Mouse (Mus musculus) lung, adult 18-20 months (tissue): ENCODE data around the gene Hmcn1.

Experiments
- DNase-seq, 2 experiments: peaks; one replicate each; pipeline ENCODE4 v3.0.0; 2022; ENCODE audit warnings: mixed read lengths in 2 of 2

The Hmcn1 gene

DNA sequence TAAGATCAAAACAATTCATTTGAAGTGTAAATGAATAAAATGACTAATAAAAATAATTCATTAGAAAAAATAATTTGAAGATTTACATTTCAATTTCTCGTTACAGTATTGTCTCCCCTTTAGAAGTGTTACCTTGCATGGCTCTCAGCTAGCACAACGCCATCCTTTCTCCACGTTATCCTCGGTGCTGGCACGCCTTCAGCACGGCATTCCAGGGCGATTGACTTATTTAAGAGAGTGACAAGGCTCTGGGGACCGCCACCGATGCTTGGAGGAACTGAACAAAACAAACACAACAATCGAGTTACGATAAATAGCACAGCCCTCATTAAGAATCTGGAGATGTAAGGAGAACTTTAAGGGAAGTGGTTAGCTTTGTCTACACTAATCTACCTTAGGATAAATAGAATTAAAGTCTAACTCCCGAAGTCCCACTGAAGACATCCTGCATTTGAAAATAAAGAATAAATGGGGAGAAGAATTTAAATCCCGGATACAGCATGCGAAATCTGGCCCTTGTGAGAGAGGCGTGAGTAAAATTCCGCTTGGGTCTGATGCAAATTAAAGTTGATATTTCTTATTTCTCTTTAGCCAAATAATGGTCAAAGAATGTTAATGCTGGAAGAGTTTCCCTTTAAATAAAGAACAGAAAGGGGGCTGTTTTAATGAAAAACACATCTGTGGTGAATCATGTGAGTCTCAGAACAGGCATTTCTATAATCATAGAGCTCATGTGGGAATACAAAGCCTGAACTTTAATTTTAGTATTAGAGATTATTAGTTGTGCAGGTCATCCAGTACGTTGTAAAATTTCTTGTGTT, 362.0 kb downstream of the Hmcn1 start:
- DNase-seq, result no peak

DNA sequence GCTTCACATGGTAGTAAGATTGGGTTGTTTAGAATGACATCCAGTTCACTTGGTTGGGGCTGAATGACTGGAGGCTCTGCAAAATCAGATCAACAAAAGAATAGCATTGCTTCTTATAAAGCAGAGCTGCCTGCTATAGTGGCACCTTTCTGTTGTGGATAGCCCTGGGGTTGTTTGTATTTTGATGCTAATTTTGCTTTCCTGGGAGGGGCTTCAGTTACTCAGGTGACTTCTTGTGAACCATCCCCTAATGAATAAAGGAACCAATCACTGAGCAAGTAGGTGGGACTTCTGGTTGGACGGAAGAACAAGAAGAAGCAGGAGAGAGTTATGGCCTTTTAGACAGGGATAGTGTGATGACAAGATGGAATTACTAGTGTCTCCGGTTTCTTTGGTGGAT, 370.0 kb downstream of the Hmcn1 start:
- DNase-seq, result no peak

- DNase-seq, result no peak
These were observed 382.7 kb downstream of the Hmcn1 start for GRCm38 (mm10) chr1:150610539-150610938.

DNA sequence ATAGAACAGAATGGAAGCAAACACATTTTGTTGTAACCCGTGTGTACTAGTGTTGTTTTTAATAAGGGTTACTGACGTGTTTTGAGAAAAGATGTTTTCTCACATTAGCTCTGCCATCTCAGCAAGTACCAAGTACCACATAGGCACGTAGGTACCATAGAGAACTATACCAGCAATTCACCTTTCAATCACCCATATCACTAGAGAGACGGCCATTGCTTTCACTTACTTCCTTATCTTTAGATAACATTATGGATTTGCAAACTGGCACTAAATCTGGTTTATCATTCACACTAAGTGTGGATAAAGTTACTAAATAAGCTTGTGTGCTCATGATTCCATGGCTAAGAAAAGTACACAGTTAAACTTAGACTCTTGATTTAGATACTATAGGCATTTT, 387.1 kb downstream of the Hmcn1 start:
- DNase-seq, result no peak

GRCm38 (mm10) chr1:150593614-150594013, 399.6 kb downstream of the Hmcn1 start:
- DNase-seq, result no peak

GRCm38 (mm10) chr1:150591253-150591652, 402.0 kb downstream of the Hmcn1 start:
- DNase-seq, result peak; percentile 7 to 32

GRCm38 (mm10) chr1:150587410-150587809, 405.8 kb downstream of the Hmcn1 start:
- no peak for DNase-seq

- no peak for DNase-seq
These were observed 408.8 kb downstream of the Hmcn1 start for GRCm38 (mm10) chr1:150584477-150584876.

DNA sequence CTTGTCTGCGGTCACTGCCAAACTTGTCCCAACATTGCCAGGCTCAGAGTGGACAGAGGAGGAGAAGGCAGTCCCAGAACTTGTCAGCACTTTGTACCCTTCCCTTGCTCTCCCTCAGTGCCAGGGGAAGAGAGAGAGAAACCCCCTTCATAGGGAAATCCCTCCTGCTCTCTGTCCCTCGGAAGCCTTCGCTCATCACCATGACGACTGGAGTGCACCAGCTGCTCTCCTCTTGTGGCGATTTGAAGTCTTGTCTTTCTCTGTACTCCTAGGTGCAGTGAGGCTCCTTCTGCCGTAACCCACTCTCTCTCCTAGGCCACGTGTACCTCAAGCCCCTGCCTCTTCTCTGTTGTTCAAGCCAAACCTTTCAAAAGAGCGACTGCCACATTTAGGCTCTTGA, 409.5 kb downstream of the Hmcn1 start:
- no peak for DNase-seq

GRCm38 (mm10) chr1:150580561-150580960, 412.7 kb downstream of the Hmcn1 start:
- DNase-seq, result no peak

- DNase-seq, result no peak
These were observed 419.8 kb downstream of the Hmcn1 start for GRCm38 (mm10) chr1:150573407-150573806.

DNA sequence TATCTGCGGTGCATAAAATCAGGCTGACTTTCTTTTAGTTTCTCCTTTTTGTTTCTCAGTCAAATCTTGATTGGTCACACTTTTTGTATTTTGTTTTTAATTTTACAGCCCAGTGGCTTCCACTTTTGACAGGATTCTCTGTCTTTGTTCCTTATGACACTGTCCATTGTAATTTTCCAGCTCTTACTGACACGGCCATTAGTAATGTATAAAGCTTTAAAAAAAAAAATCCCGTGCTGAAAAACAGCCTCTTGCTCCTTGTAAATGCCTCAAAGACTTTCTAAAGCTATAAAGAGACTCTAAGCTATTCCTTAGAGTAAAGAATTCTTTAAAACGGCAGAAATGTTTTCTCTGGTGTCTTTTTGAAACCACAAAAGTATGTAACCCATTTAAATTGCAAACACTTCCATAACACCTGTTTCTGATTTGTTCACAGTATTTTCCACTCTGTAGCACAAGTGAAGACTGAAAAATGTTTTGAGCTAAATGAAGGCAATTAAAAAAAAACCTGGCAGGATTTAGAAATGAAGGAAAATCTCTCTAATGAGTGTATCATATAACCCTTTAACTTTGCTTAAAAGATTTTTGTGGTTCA, 422.6 kb downstream of the Hmcn1 start:
- no peak for DNase-seq

GRCm38 (mm10) chr1:150569820-150570543, 423.3 kb downstream of the Hmcn1 start:
- DNase-seq, result no peak

DNA sequence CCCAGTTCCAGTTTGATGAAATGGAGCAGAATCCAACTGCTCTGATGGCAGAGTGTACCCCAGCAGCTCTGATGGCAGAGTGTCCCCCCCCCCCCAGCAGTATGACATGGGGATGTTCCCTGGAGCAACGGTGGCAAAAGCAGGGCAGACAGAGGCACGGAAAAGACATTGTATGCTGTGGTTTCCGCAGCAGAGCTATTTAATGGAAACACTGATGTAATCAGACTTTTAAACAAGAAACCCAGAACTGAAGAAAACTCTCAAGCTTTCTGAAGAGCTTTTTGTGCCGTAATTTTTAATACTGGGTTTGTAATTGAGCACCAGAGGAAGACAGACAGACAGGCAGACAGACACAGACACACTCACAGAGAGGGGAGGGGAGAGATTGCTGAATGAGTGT, 426.9 kb downstream of the Hmcn1 start:
- DNase-seq, result no peak

DNA sequence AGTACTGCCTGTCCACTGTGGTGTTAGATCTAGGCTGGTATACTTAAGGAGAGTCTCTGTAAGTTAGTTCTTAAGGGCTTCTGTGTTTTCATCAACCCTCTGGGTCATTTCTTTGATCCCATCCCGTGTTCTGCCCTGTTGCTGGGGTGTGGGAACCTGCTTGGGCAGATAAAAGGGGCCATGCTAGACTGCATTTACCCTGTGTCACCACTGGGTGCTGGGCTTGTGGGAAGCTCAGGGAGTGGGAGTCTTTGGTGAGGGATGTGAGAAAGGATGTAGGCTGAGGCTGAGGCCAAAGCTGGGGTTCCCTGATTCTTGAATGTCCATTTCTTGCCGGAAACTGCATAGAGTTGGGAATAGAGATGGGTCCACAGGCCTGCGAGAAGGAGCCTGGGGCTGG, 436.6 kb downstream of the Hmcn1 start:
- DNase-seq, result no peak

GRCm38 (mm10) chr1:150551390-150551789, 441.8 kb downstream of the Hmcn1 start:
- no peak for DNase-seq

DNA sequence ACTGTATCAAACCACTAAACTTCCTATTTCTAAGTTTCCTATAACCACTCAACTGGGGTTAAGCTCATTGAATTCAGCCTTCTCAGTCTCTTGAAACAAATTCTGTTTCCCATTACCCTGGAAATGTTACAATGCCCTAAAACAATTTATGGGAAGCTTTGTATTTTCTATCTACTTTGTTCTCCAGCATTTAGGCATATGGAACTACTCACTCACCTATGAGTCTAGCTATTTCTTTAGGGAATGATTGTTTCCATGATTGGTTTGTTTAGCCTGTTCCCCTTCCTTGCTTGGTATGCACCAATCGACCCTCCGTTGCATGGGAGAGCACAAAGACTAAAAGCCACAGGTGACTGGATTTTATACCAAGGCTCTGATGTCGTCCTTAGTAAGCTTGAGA, 446.8 kb downstream of the Hmcn1 start:
- DNase-seq, result no peak

GRCm38 (mm10) chr1:150540267-150540666, 453.0 kb downstream of the Hmcn1 start:
- peak in 1 of 2 experiments; percentile 2 for DNase-seq

- DNase-seq, result no peak
These were observed 455.7 kb downstream of the Hmcn1 start for GRCm38 (mm10) chr1:150537410-150538128.

DNA sequence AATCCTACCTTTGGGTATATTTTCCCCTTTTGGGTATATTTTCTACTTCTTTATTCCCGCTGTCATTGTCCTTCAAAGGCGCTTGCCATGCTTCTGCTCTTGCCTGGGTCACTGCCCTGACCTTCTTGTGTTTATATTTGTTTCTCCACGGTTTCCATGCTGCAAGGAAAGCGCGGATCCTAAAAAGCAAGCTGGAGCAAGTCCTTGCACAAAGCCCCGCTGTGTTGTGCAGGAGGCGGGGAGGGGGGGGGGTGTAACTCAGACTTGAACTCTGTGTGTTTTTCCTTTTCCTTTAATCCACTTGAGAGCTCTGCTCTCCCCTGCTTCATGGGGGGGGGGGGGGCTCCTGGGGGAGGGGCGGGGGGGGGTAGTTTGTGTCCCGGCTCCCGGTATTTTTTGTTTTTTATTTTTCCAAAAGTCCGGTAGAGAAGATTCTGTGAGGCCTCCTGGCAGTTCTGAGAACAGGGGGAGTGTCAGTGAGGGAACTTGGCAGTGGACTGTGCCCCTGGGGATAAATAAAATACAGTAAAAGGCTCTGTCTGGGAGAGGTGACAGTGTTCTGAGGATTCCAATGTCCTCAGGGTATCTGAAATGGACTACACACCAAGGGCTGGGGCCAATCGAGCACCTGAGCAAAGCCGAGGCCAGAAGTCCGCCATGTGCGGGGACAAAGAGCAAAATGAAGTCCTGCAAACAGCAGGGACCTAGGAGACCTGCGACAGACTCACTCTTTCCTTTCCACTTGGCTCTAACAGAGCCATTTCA, 457.3 kb downstream of the Hmcn1 start:
- peak in 1 of 2 experiments; percentile 25 for DNase-seq

- no peak for DNase-seq
These were observed 458.6 kb downstream of the Hmcn1 start for GRCm38 (mm10) chr1:150534587-150534986.

DNA sequence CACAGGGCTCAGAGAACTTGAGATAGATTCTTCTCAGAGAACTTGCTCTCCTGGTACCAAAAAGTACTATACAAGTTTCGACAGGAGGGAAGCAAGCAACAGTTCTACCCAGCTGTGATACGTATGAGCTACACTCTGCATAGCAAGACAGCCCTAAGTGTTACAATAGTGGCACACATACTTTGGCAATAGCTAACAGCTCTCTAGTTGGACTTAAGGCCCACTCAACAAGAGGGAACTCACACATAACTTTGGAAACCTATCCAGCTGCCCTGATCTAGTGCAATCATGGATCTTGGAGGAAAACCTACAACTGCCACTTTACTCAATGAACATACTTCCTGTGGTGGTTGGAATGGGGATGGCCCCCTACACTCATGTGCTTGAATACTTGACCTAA, 480.2 kb downstream of the Hmcn1 start:
- DNase-seq, result no peak
